23 mouse cellular contexts compared by ENCODE assay signal in the genomic region with DNA sequence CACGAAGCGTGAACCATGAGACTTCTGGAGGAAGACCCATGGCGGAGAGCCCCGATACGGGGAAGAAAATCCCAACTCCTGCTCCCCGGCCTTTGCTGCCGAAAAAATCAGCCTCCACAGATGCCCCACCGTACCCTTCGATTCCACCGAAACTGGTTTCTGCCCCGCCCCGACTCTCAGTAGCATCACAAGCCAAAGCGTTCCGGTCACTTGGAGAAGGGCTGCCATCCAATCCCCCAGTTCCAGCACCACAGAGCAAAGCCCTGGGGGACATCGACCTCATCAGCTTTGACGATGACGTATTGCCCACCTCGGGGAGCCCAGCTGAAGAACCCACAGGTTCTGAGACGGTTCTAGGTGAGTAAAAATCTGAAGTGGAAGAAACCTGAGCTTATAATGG.
"Had no signal": no experiment of that assay in that cellular context is flagged by ENCODE, and none has a peak within 500 bp of the region (broad histone marks: within the 10 kb centered on the region; RNA-seq: fewer than 3 reads in every experiment).

No protein-coding gene starts in this region.

- H3K36me3 ChIP-seq: hindbrain, embryonic 12.5 days had no signal

- H3K4me2 ChIP-seq: heart, embryonic 11.5 days; hindbrain, embryonic 12.5 days; hindbrain, embryonic 14.5 days; intestine, embryonic 15.5 days; limb, embryonic 12.5 days; liver, embryonic 11.5 days; liver, embryonic 13.5 days had no signal

- H3K4me1 ChIP-seq: hindbrain, embryonic 10.5 days; intestine, embryonic 15.5 days; limb, embryonic 10.5 days; limb, embryonic 12.5 days had no signal

- H3K4me3 ChIP-seq: gastrocnemius, adult 2 months; hindbrain, embryonic 10.5 days; hindbrain, embryonic 12.5 days; intestine, embryonic 15.5 days; layer of hippocampus, adult 2 months; left cerebral cortex, adult 2 months; limb, embryonic 10.5 days; limb, embryonic 12.5 days; liver, embryonic 13.5 days had no signal

- H3K27ac ChIP-seq: gastrocnemius, adult 2 months; hindbrain, embryonic 10.5 days; hindbrain, embryonic 12.5 days; hindbrain, embryonic 14.5 days; intestine, embryonic 15.5 days; layer of hippocampus, adult 2 months; left cerebral cortex, adult 2 months; limb, embryonic 10.5 days; limb, embryonic 12.5 days; liver, embryonic 13.5 days had no signal

- H3K27me3 ChIP-seq: hindbrain, embryonic 12.5 days; intestine, embryonic 15.5 days; limb, embryonic 12.5 days; liver, embryonic 13.5 days had no signal

- H3K9me3 ChIP-seq: hindbrain, embryonic 10.5 days; hindbrain, embryonic 12.5 days; intestine, embryonic 15.5 days; limb, embryonic 10.5 days; limb, embryonic 12.5 days; liver, embryonic 13.5 days had no signal

- H3K9ac ChIP-seq: hindbrain, embryonic 12.5 days; hindbrain, embryonic 14.5 days; intestine, embryonic 15.5 days; limb, embryonic 12.5 days; liver, embryonic 13.5 days had no signal

- ATAC-seq: hindbrain, embryonic 16.5 days; inflammation-experienced regulatory T-cells, adult 6 months; intestine, embryonic 15.5 days; intestine, postnatal 0 days had no signal

- DNase-seq: gastrocnemius, adult 2 months; gastrocnemius, postnatal 10 days; gastrocnemius, postnatal 25 days; heart, postnatal 10 days; heart, postnatal 4 days; kidney, adult 18-20 months; kidney, adult 8-10 months; kidney, postnatal 25 days; liver; liver, embryonic 13.5 days had no signal
